Mouse (Mus musculus): ENCODE measurements at regions not wholly inside any gene's neighbourhood (a gene's known extent, or its start where the extent isn't known, plus 50 kb on each side); places are given as distances from the start of the nearest gene placed in this dataset.

GRCm38 (mm10) chr9:14086611-14087010 lies 188.3 kb upstream of the Sesn3 start:
- intact Hi-C loops (cut with DNase I) = loop anchor here (10.0 kb wide), 1 partner anchor 192 kb away; no protein-coding TSS in a partner anchor
- no peak for DNase-seq (ENCODE audit: low spot score)

DNA sequence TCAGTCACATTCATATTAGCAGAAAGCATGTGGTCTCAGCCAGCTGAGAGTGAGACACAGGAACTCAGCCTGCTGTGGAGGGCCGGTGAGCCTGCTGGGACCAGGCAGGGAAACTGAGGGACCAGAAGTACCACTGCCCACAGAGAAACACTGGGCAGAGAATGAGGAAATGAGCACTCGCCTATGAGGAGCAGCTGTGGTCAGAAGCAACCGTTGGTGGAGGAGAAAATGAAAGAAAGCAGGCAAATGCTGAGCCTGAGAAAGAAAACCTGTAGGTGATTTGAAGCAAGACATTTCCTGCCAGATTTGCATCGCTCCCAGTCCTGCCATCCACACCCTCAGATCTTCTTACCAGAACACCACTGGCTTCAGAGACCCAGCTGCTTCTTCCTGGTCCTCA lies 187.0 kb upstream of the Sesn3 start:
- intact Hi-C loops (cut with DNase I) = loop anchor here (10.0 kb wide), 1 partner anchor 193 kb away; no protein-coding TSS in a partner anchor
- DNase-seq (ENCODE audit: low spot score) = no peak

- DNase-seq (ENCODE audit: low spot score) = peak; percentile 47
- intact Hi-C loops (cut with DNase I) = loop anchor here (10.0 kb wide), 1 partner anchor 195 kb away; no protein-coding TSS in a partner anchor
Measured at GRCm38 (mm10) chr9:14089791-14090256, 185.0 kb upstream of the Sesn3 start.

DNA sequence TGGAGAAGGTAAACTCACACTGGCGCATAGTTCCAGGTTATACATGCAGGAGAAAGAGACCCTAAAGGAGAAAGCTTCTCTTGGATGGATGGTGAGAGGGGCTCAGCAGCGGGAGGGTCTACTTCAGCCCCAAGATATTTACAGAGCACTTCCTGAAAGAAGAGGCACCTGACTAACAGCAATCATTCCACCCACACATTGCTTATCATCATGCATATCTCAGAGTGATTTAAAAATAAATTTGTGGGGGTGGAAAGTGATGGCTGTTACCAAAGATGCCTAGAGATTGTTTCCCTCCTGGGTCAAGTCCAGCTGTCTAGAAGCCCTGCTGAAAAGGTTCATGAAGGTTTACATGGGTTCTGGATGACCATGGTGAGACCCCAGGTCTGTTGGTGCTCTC lies 184.4 kb upstream of the Sesn3 start:
- intact Hi-C loops (cut with DNase I) = no loop called here
- DNase-seq (ENCODE audit: low spot score) = no peak

- DNase-seq (ENCODE audit: low spot score) = no peak
Measured at GRCm38 (mm10) chr9:14091099-14091930, 183.6 kb upstream of the Sesn3 start.

GRCm38 (mm10) chr9:14092996-14093442 lies 181.8 kb upstream of the Sesn3 start:
- DNase-seq (ENCODE audit: low spot score) = no peak

More at GRCm38 (mm10) chr9:14091099-14091930, 183.6 kb upstream of the Sesn3 start:
- intact Hi-C loops (cut with DNase I) = no loop called here

DNA sequence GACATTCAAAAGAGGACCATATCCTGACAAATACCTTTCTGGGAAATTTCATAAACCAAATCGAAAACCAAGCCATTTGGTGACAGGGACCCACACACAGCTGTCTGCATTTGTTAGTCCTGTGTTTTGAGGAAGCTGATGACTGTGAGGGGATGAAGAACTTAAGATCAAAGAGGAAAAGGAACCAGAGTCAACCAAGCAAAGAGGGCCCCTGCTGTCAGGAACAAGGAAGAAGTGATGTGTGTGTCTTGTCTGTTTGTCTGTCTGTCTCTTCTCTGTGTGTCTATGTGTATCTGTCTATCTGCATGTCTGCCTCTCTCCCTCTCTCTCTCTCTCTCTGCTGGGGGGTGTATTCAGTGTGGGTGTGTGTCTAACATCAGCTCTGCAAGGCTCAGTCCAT lies 171.3 kb upstream of the Sesn3 start:
- DNase-seq (ENCODE audit: low spot score) = no peak
- intact Hi-C loops (cut with DNase I) = no loop called here

More at GRCm38 (mm10) chr9:14092996-14093442, 181.8 kb upstream of the Sesn3 start:
- intact Hi-C loops (cut with DNase I) = no loop called here

- intact Hi-C loops (cut with DNase I) = no loop called here
- no peak for DNase-seq (ENCODE audit: low spot score)
Measured at GRCm38 (mm10) chr9:14104921-14105320, 169.9 kb upstream of the Sesn3 start.

DNA sequence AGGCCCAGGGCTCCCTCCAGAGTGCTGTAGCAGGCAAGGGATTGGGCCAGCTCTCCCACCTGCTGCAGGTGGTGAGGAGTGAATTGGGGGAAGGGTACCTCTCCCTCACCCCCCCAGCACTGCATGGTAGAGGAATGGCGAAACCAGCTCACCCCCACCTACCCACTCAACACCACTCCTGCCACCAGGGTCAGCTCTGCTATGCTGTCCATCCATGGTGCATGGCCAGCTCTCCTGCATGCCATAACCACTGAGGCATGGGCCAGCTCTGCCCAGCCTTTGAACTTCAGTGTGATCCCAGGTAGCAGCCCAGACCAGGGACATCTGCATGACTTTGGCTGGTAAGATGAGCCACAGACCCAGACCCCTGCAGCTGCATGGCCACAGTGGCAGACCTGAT lies 168.5 kb upstream of the Sesn3 start:
- DNase-seq (ENCODE audit: low spot score) = no peak
- intact Hi-C loops (cut with DNase I) = no loop called here

- intact Hi-C loops (cut with DNase I) = no loop called here
- no peak for DNase-seq (ENCODE audit: low spot score)
Measured at GRCm38 (mm10) chr9:14108798-14109197, 166.1 kb upstream of the Sesn3 start.

DNA sequence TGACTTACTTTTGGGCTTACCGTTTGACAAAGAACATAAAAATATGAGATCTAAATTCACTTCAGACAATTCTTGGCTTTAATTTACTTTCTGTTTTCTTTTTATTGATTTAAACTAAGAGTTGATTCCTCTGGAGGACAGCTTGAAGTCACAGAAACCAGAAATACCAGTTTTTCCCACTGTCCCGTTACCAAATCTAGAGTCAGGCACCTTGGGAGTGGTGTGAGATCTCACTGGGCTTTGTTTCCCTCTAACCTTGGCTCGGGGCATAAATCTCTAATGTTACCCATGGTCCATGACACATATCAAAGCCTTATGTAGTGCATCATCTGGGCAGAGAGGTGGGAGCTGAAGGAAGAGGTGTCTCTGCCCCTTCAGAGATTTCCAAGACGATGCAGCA lies 165.4 kb upstream of the Sesn3 start:
- intact Hi-C loops (cut with DNase I) = no loop called here
- DNase-seq (ENCODE audit: low spot score) = no peak

DNA sequence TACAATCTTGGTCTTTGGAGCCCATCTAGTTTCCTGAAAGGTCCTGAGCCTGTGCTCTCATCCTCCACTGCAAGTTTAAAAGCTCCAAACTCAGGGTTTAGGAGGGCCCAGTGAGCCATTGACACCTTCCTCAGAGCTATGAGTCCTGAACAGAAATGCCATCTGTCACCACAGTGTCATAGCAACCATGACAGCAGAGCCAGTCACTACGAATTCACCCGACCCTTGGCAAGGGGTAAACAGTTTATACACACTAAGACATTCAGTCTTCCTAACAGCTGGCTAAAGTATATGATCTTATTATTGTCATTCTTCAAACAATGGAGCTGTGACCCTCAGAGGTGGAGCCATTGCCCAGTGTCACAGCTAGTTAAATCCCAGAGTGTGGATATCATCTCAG lies 163.2 kb upstream of the Sesn3 start:
- no peak for DNase-seq (ENCODE audit: low spot score)

DNA sequence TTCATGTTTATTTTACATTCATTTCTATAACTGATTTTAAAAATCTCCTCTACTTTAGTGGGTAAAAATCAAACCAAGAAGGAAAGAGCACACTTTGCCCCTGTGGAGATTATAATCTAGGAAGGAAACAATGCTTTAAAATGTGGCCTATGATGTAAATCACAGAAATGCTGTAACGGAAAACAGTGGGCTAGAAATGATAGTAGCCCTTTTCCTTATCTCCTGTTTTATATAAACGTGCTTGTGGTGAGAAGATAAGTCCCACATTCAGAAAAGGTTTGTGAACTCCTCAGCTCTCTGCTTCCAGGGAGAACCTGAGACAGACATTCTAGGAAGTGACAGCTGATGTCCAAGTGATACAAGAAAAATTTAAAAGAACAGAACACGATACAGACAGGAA lies 159.3 kb upstream of the Sesn3 start:
- intact Hi-C loops (cut with DNase I) = no loop called here
- no peak for DNase-seq (ENCODE audit: low spot score)

More for the DNA sequence above, 163.2 kb upstream of the Sesn3 start:
- intact Hi-C loops (cut with DNase I) = no loop called here

DNA sequence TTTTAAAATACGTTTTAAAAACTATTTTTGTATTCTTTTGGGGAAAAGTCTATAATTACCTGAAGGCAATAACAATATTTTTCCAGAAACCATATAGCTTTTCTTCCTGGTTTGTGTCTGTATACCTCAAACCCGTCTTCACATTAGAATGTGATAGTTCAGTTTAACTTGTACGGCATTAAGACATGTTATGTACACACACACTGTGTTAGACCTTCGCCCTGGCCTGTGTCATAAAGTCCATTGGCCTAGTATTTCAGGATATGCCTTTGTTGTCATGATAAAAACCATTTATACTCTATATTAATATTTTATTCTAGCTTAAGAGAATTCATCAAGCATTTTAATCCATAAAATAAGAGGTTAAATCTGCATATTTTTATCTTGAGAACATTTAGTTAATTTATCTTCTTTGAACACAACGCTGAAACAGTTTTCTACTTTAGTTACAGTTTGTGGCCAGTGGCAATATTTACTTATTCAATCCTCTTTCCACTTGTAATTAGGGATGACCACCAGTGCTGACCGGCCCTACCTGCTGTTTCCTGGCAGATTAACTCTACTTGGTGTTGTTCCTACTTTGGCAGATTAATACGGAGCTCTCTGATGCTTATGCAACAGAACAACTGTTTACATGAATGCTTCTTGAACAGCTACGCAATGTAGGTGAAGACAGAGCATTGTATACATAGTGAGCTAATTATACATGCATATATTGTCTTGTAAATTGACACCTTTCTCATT lies 158.6 kb upstream of the Sesn3 start:
- no peak for DNase-seq (ENCODE audit: low spot score)
- intact Hi-C loops (cut with DNase I) = no loop called here

DNA sequence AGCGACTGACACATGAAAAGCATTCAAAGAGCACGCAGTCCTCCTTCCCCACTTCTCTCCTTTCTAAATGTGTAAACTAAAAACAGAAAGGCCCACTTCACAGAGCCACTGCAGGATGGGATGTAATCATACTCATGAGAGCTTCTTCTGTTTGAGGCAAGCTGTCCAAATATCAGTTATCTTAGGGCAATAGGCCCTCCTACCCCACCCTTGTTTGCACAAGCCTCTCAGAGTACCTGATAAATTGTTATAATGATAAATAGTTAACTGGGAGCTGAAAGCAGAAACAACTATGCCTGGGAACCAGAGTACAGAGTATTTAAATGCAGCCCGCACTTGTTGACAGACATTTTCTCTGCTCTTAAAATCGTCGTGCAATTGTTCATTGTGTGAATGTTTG lies 141.5 kb upstream of the Sesn3 start:
- no peak for DNase-seq (ENCODE audit: low spot score)
- intact Hi-C loops (cut with DNase I) = no loop called here

- DNase-seq (ENCODE audit: low spot score) = no peak
- intact Hi-C loops (cut with DNase I) = no loop called here
Measured at GRCm38 (mm10) chr9:14134894-14135450, 139.9 kb upstream of the Sesn3 start.

DNA sequence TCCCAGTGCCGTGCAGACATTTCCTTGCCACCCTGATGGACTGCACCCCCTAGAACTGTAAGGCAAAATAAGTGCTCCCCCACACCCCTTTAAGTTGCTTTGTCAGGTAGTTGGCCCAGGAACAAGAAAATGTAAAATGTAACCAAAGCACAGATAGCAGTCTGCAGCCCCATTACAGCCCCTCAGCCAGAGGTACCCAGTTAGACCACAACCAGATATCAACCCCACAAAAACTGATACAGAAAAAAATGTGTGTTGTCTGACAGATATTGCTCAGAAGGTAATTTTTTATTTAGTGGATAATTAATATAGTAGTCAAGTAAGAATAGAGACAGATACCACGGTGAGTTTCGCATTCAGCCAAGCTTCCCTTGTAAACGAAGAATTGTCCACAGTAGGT lies 133.5 kb upstream of the Sesn3 start:
- intact Hi-C loops (cut with DNase I) = no loop called here
- no peak for DNase-seq (ENCODE audit: low spot score)

- intact Hi-C loops (cut with DNase I) = no loop called here
- no peak for DNase-seq (ENCODE audit: low spot score)
Measured at GRCm38 (mm10) chr9:14143988-14144387, 130.9 kb upstream of the Sesn3 start.

GRCm38 (mm10) chr9:14147088-14147487 lies 127.8 kb upstream of the Sesn3 start:
- intact Hi-C loops (cut with DNase I) = no loop called here
- peak; percentile 13 for DNase-seq (ENCODE audit: low spot score)

GRCm38 (mm10) chr9:14147731-14148130 lies 127.1 kb upstream of the Sesn3 start:
- DNase-seq (ENCODE audit: low spot score) = peak; percentile 36
- intact Hi-C loops (cut with DNase I) = no loop called here

- intact Hi-C loops (cut with DNase I) = no loop called here
- DNase-seq (ENCODE audit: low spot score) = no peak
Measured at GRCm38 (mm10) chr9:14150288-14150687, 124.6 kb upstream of the Sesn3 start.
